Mouse (Mus musculus) CH12.LX (cell line): ENCODE measurements around the gene Pf4. TPM values are rescaled to one million over a fixed set of nuclear protein-coding genes. Genes with fewer than 3 reads are reported as not detected.

Source experiments
- DNase-seq: peaks from one replicate; pipeline ENCODE4 v3.0.0-alpha.2; 2013; ENCODE audit errors: extremely low read depth
- H3K27ac ChIP-seq: 2 replicates; pipeline ENCODE4 v1.5.1; 2012; ENCODE audit warnings: low read depth, mild to moderate bottlenecking, control low read depth, moderate library complexity; ENCODE audit not compliant: insufficient read depth
- H3K27me3 ChIP-seq: replicated peaks from 2 replicates; pipeline ENCODE3; 2012; ENCODE audit warnings: inconsistent platforms
- H3K36me3 ChIP-seq, 2 experiments: replicated peaks in 1 of 2; 2 replicates each; pipeline versions ENCODE3 to v1.6.1; 2012; ENCODE audit warnings: inconsistent platforms in 1 of 2, low read length in 1 of 2, mild to moderate bottlenecking in 1 of 2, mixed read lengths in 1 of 2, moderate library complexity in 1 of 2; ENCODE audit not compliant: control insufficient read depth in 1 of 2, insufficient read depth in 1 of 2
- H3K4me1 ChIP-seq, 2 experiments: 2 replicates each; pipeline ENCODE4 v1.6.1; 2012; ENCODE audit warnings: inconsistent platforms in 1 of 2, moderate library complexity in 1 of 2; ENCODE audit not compliant: insufficient read depth in 2 of 2, control insufficient read depth in 1 of 2
- H3K4me2 ChIP-seq: 2 replicates; pipeline ENCODE4 v1.6.1; 2012; ENCODE audit warnings: low read depth, mild to moderate bottlenecking, control low read depth; ENCODE audit not compliant: poor library complexity, insufficient read depth, severe bottlenecking
- H3K4me3 ChIP-seq, 3 experiments: fragments of 150-350 bp in 1 of 3; sonication (generic) in 1 of 3; replicated peaks in 1 of 3; 2 replicates each; pipeline versions ENCODE3 to v1.5.1; 2011 to 2012; ENCODE audit warnings: low read depth in 2 of 3, low read length in 2 of 3, mild to moderate bottlenecking in 2 of 3, moderate library complexity in 2 of 3, control low read depth in 1 of 3, improper control_type of control experiment in 1 of 3, inconsistent platforms in 1 of 3, mixed read lengths in 1 of 3; ENCODE audit not compliant: poor library complexity in 1 of 3
- H3K79me2 ChIP-seq: replicated peaks from 2 replicates; pipeline ENCODE4 v1.6.1; 2012; ENCODE audit warnings: mild to moderate bottlenecking, moderate library complexity; ENCODE audit not compliant: control insufficient read depth, poor library complexity, insufficient read depth, severe bottlenecking; ENCODE audit errors: extremely low read depth
- H3K9ac ChIP-seq: 2 replicates; pipeline ENCODE4 v1.6.1; 2012; ENCODE audit warnings: low read depth, mild to moderate bottlenecking, control low read depth, moderate library complexity; ENCODE audit not compliant: insufficient read depth
- H3K9me3 ChIP-seq: replicated peaks from 2 replicates; pipeline ENCODE3; 2012; ENCODE audit warnings: low read length, inconsistent platforms, mixed read lengths
- CHD1 ChIP-seq: IDR thresholded peaks from 2 replicates; pipeline ENCODE4 v1.6.1; 2012; ENCODE audit warnings: low read depth, low read length, improper control_type of control experiment, inconsistent platforms
- ELF1 ChIP-seq: IDR thresholded peaks from 2 replicates; pipeline ENCODE4 v1.6.1; 2014; ENCODE audit warnings: low read depth, mild to moderate bottlenecking, inconsistent platforms, low read length, improper control_type of control experiment
- EP300 ChIP-seq: IDR thresholded peaks from 2 replicates; pipeline ENCODE4 v1.6.1; 2011; ENCODE audit warnings: low read length, improper control_type of control experiment
- ETS1 ChIP-seq: conservative IDR thresholded peaks from 2 replicates; pipeline ENCODE4 v1.6.1; 2012; ENCODE audit warnings: low read depth, mild to moderate bottlenecking, inconsistent platforms, low read length, improper control_type of control experiment, moderate library complexity
- IRF4 ChIP-seq: IDR thresholded peaks from 2 replicates; pipeline ENCODE4 v1.6.1; 2014; ENCODE audit warnings: low read depth, mild to moderate bottlenecking, inconsistent platforms, low read length, improper control_type of control experiment
- JUND ChIP-seq: conservative IDR thresholded peaks from 2 replicates; pipeline ENCODE4 v1.6.1; 2011; ENCODE audit warnings: low read depth, low read length, improper control_type of control experiment
- MEF2A ChIP-seq: IDR thresholded peaks from 2 replicates; pipeline ENCODE4 v1.6.1; 2014; ENCODE audit warnings: low read depth, mild to moderate bottlenecking, inconsistent platforms, low read length, improper control_type of control experiment, borderline replicate concordance
- MYC ChIP-seq: IDR thresholded peaks from 2 replicates; pipeline ENCODE4 v1.6.1; 2011; ENCODE audit warnings: low read depth, mild to moderate bottlenecking, improper control_type of control experiment, low read length
- NELFE ChIP-seq: IDR thresholded peaks from 2 replicates; pipeline ENCODE4 v1.6.1; 2011; ENCODE audit warnings: low read depth, low read length, improper control_type of control experiment
- TBP ChIP-seq: conservative IDR thresholded peaks from 2 replicates; pipeline ENCODE4 v1.6.1; 2011; ENCODE audit warnings: low read depth, low read length, improper control_type of control experiment
- TCF12 ChIP-seq: IDR thresholded peaks from 2 replicates; pipeline ENCODE4 v1.6.1; 2014; ENCODE audit warnings: low read depth, mild to moderate bottlenecking, inconsistent platforms, low read length, improper control_type of control experiment
- dilution Hi-C: fragments of 300-500 bp; cut with MboI; formaldehyde crosslinking; loops from 2 replicates; pipeline ENCODE4 v1.14.3; 2020; ENCODE audit warnings: low sequenced_read_pairs; ENCODE audit not compliant: extremely low pct_unique_long_range_greater_than_20kb, extremely low pct_ligation_motif_present
- in situ Hi-C: fragments of 300-500 bp; cut with MboI; formaldehyde crosslinking; loops from 3 replicates; pipeline ENCODE4 v1.14.3; 2019; ENCODE audit warnings: low sequenced_read_pairs, low pct_ligation_motif_present, low pct_unique_long_range_greater_than_20kb, mixed read lengths
- polyA plus RNA-seq: library from polyadenylated mRNA; unstranded; fragments of >175 nt; gene quantifications from 2 replicates; pipeline ENCODE4 v1.2.1, GENCODE M21; 2012; ENCODE audit warnings: low read depth; ENCODE audit not compliant: insufficient read length
- total RNA-seq, 2 experiments: library from RNA; depleted of rRNA; stranded (reverse); fragments of 300-350 nt in 1 of 2; fragments of >200 nt in 1 of 2; gene quantifications; 2 replicates each; pipeline ENCODE4 v1.2.3; 2012 to 2014

Pf4 gene
- total and polyA plus RNA-seq, 3 experiments: not detected

GRCm38 (mm10) chr5:90761834-90762233 is 10.4 kb upstream of the Pf4 start:
- peaks cover 2 to 39% of the 10 kb centered on the region in 2 experiments; a peak in 3 of 4 replicates for H3K4me1 ChIP-seq
- TF ChIP-seq ETS1 (peak; percentile 64), EP300 (peak; percentile 74), IRF4 (peak; percentile 43; the same call in 1 of the 2 replicates), TCF12 (0 out of 2 replicates have a peak, but pooled peaks have one; percentile 17), JUND (peak; percentile 56), TBP (no peak), NELFE (no peak)
- TF ChIP-seq, all 38 proteins: peak for 5
- H3K36me3 ChIP-seq: no peaks in the 10 kb centered on the region
- no peak overlapping the region for H3K9ac ChIP-seq
- peak; percentile 67 for DNase-seq
- in situ Hi-C loops: no loop called here
- H3K4me2 ChIP-seq: peak overlapping the region; percentile 44
- no peak overlapping the region for H3K27ac ChIP-seq
- no peaks in the 10 kb centered on the region for H3K79me2 ChIP-seq
- H3K4me3 ChIP-seq: no peak overlapping the region
- H3K27me3 ChIP-seq: no peaks in the 10 kb centered on the region
- H3K9me3 ChIP-seq: no peaks in the 10 kb centered on the region
- dilution Hi-C loops: no loop called here

GRCm38 (mm10) chr5:90763912-90764665 is 8.1 kb upstream of the Pf4 start:
- no peak overlapping the region for H3K4me3 ChIP-seq
- TF ChIP-seq TCF12 (no peak), IRF4 (no peak), CHD1 (no peak), MYC (no peak), MEF2A (no peak), ELF1 (no peak)
- TF ChIP-seq, all 38 proteins: peak for 0
- dilution Hi-C loops (no loop called here), in situ Hi-C loops (no loop called here)
- H3K9me3 ChIP-seq: no peaks in the 10 kb centered on the region
- no peak overlapping the region for H3K27ac ChIP-seq
- H3K4me2 ChIP-seq: no peak overlapping the region
- H3K27me3 ChIP-seq: no peaks in the 10 kb centered on the region
- no peaks in the 10 kb centered on the region for H3K79me2 ChIP-seq
- H3K4me1 ChIP-seq: peaks cover 0 to 29% of the 10 kb centered on the region in 2 experiments; a peak in 2 of 4 replicates
- H3K36me3 ChIP-seq: no peaks in the 10 kb centered on the region
- no peak overlapping the region for H3K9ac ChIP-seq
- no peak for DNase-seq
